Mouse (Mus musculus): ENCODE data around the gene Mob3b. TPM values are rescaled to one million over a fixed set of nuclear protein-coding genes. Genes with fewer than 3 reads are reported as not detected.

The Mob3b gene
- polyA plus RNA-seq, 1 experiment from 2014 or later, result 15.1 TPM

- no peak overlapping the region for H3K9ac ChIP-seq (replicated peaks)
- H3K27ac ChIP-seq, result no peak overlapping the region
- WGBS, result 90% methylated on average over 13 of the region's 13 CpGs
- no peaks in the 10 kb centered on the region for H3K27me3 ChIP-seq
- H3K9me3 ChIP-seq, result no peaks in the 10 kb centered on the region
- H3K4me3 ChIP-seq (replicated peaks), result no peak overlapping the region
- H3K36me3 ChIP-seq, result no peaks in the 10 kb centered on the region
- no peak for ATAC-seq (ENCODE audit: insufficient number of reproducible peaks, insufficient read depth, low FRiP score, low TSS enrichment, low read depth)
- no peak overlapping the region for H3K4me2 ChIP-seq
- peaks cover 3% of the 10 kb centered on the region; the same call in 1 of the 2 replicates for H3K4me1 ChIP-seq (replicated peaks)
Measured at GRCm38 (mm10) chr4:35091157-35091784, 66.0 kb downstream of the Mob3b start.

- no peak overlapping the region for H3K4me2 ChIP-seq
- H3K27me3 ChIP-seq, result no peaks in the 10 kb centered on the region
- peaks cover 9% of the 10 kb centered on the region; the same call in 1 of the 2 replicates for H3K4me1 ChIP-seq (replicated peaks)
- H3K36me3 ChIP-seq, result no peaks in the 10 kb centered on the region
- H3K27ac ChIP-seq, result no peak overlapping the region
- WGBS, result 85% methylated on average over 14 of the region's 14 CpGs
- H3K9ac ChIP-seq (replicated peaks), result no peak overlapping the region
- no peak for ATAC-seq (ENCODE audit: insufficient number of reproducible peaks, insufficient read depth, low FRiP score, low TSS enrichment, low read depth)
- no peak overlapping the region for H3K4me3 ChIP-seq (replicated peaks)
- no peaks in the 10 kb centered on the region for H3K9me3 ChIP-seq
Measured at GRCm38 (mm10) chr4:35089321-35090316, 67.7 kb downstream of the Mob3b start.

DNA sequence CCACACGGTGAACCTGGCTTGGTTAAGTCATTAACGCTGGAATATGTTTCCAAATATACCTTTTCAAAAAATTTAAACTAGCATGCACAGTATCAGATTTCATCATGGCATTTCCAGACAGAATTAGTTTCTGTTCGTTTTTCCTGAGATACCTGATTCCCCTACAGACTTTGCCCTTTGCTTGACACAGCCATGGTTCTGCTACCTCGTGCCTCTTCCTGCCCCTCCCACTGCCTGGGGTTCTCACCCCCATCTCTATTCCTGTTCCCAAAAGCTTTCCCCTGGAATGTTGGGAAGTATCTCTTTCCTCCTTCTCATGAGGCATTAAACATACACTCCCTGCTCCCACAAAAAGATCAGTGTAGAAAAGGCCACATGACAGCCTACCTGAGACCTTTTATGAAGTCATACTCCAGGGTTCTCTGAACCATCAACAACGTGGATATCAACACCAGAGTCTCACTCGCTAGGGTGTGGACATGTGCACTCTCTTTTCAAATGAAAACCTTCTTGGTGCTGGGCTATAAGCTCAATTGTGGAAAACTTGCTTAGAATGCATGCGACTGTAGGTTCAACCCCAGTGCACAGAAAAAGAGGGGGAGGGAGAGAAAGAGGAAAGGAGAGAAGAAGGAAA, 71.1 kb downstream of the Mob3b start:
- peaks cover 9% of the 10 kb centered on the region; the same call in 1 of the 2 replicates for H3K4me1 ChIP-seq (replicated peaks)
- H3K36me3 ChIP-seq, result 0 out of 2 replicates have a peak, but pooled peaks cover 4% of the 10 kb centered on the region
- H3K27me3 ChIP-seq, result no peaks in the 10 kb centered on the region
- 54% methylated on average over 7 of the region's 7 CpGs for WGBS
- no peak overlapping the region for H3K27ac ChIP-seq
- H3K4me3 ChIP-seq (replicated peaks), result no peak overlapping the region
- no peak overlapping the region for H3K9ac ChIP-seq (replicated peaks)
- H3K4me2 ChIP-seq, result no peak overlapping the region
- ATAC-seq (ENCODE audit: insufficient number of reproducible peaks, insufficient read depth, low FRiP score, low TSS enrichment, low read depth), result no peak
- no peaks in the 10 kb centered on the region for H3K9me3 ChIP-seq

DNA sequence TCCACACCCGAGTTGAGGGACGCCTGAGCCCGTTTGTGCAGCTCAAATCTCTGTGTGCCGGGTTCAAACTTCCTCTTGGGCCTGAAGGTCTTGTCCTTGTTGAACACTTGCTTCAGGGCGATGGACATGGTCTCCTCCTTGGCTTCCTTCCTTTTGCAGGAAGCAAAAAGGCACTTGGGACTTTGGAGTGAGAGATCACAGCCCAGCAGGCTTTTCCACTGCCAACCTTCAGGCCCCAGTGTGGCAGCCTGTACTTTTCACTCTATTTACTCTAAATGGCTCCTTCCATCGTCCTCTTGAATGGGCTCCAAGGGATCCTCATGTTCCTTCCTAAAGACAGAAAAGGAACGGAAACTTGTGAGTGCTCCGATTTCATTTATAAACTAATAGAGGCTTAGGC, 73.2 kb downstream of the Mob3b start:
- Histone ChIP-seq H3K9me3 (no peaks in the 10 kb centered on the region), H3K36me3 (0 out of 2 replicates have a peak, but pooled peaks cover 4% of the 10 kb centered on the region), H3K9ac (replicated peaks) (no peak overlapping the region), H3K4me1 (replicated peaks) (peaks cover 9% of the 10 kb centered on the region; the same call in 1 of the 2 replicates), H3K4me2 (no peak overlapping the region), H3K27me3 (no peaks in the 10 kb centered on the region), H3K27ac (no peak overlapping the region), H3K4me3 (replicated peaks) (no peak overlapping the region)
- 90% methylated on average over 8 of the region's 8 CpGs for WGBS
- no peak for ATAC-seq (ENCODE audit: insufficient number of reproducible peaks, insufficient read depth, low FRiP score, low TSS enrichment, low read depth)

DNA sequence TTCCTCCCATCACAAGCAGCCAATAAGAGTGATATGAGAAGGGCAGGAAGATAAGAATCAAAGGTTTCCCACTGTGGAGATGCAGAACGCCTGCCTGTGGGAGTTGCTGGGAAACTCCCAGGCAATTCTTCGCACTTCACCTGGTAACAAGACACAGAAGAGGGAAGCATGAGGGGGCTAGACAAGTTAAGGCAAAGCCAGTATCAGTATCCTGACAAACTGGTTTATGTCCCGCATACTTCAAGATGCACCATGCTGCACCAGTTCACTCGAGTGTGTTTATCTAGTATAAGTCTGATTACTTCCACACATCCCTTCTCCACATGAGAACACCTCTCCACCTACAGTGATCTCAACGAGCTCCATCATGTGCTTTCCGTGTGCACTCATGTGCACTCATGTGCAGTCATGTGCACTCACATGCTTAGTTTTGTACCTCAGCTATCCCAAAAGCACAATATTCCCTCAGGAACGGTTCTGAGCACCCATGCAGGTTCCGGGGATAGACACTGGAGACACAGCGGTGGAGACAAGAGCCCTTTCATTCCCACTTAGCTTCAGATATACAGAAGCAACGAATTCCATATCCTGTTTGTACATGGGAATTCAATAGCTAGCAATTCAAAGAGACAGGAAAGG, 74.7 kb downstream of the Mob3b start:
- 84% methylated on average over 10 of the region's 10 CpGs for WGBS
- H3K4me2 ChIP-seq, result no peak overlapping the region
- no peak overlapping the region for H3K27ac ChIP-seq
- H3K36me3 ChIP-seq, result 0 out of 2 replicates have a peak, but pooled peaks cover 4% of the 10 kb centered on the region
- H3K9ac ChIP-seq (replicated peaks), result no peak overlapping the region
- H3K27me3 ChIP-seq, result no peaks in the 10 kb centered on the region
- ATAC-seq (ENCODE audit: insufficient number of reproducible peaks, insufficient read depth, low FRiP score, low TSS enrichment, low read depth), result no peak
- H3K4me3 ChIP-seq (replicated peaks), result no peak overlapping the region
- peaks cover 9% of the 10 kb centered on the region; the same call in 1 of the 2 replicates for H3K4me1 ChIP-seq (replicated peaks)
- H3K9me3 ChIP-seq, result no peaks in the 10 kb centered on the region

- no peak overlapping the region for H3K4me2 ChIP-seq
- no peaks in the 10 kb centered on the region for H3K9me3 ChIP-seq
- H3K36me3 ChIP-seq, result 0 out of 2 replicates have a peak, but pooled peaks cover 4% of the 10 kb centered on the region
- WGBS, result 83% methylated on average over 6 of the region's 6 CpGs
- no peak overlapping the region for H3K9ac ChIP-seq (replicated peaks)
- no peaks in the 10 kb centered on the region for H3K4me1 ChIP-seq (replicated peaks)
- H3K27ac ChIP-seq, result no peak overlapping the region
- H3K27me3 ChIP-seq, result no peaks in the 10 kb centered on the region
- H3K4me3 ChIP-seq (replicated peaks), result no peak overlapping the region
- no peak for ATAC-seq (ENCODE audit: insufficient number of reproducible peaks, insufficient read depth, low FRiP score, low TSS enrichment, low read depth)
Measured at GRCm38 (mm10) chr4:35080285-35080684, 77.0 kb downstream of the Mob3b start.

DNA sequence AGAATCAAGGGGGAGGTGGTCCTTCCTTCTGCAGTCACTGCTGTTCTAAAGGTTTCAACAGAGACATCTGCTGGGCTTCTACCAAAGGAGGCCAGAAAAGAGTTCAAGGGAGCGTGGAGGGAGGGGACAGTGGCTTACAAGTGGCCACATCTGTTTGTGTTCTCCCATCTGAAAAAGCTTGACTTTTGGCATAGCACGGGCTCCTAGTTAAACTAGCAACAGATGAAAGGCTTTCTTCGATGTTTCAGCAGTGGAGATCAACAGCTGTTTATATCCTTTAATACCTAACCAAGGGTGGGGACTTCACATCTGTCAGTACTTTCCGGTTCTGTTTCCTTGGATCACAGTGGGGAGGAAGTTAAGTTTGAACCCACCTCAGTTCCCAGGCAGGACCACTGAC, 88.5 kb downstream of the Mob3b start:
- Histone ChIP-seq H3K4me2 (no peak overlapping the region), H3K4me1 (replicated peaks) (peaks cover 22% of the 10 kb centered on the region), H3K27me3 (no peaks in the 10 kb centered on the region), H3K4me3 (replicated peaks) (no peak overlapping the region), H3K9ac (replicated peaks) (no peak overlapping the region), H3K27ac (peak overlapping the region; percentile 35; the same call in 1 of the 2 replicates), H3K9me3 (no peaks in the 10 kb centered on the region), H3K36me3 (no peaks in the 10 kb centered on the region)
- ATAC-seq (ENCODE audit: insufficient number of reproducible peaks, insufficient read depth, low FRiP score, low TSS enrichment, low read depth), result no peak
- 20% methylated on average over 4 of the region's 4 CpGs for WGBS

DNA sequence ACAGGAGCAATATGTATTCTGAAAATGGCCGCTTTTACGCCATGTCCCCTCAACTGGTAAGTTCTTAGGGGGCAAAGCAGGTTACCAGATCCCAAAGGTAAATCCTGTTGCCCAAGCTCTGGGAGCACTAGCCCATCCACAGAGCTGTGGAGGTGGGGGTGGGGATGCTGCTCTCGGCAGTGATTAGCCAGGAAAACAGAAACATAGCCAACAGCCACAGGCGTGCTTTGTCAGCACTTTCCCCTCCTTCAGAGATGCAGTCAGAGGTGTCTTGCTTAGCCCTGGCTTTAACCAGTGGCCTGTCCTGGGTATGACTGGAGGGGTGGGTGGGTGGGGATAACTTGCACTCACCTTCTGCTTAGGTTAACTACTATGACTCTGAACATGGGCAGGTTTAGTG, 91.1 kb downstream of the Mob3b start:
- no peaks in the 10 kb centered on the region for H3K27me3 ChIP-seq
- H3K27ac ChIP-seq, result no peak overlapping the region
- no peak overlapping the region for H3K9ac ChIP-seq (replicated peaks)
- H3K4me1 ChIP-seq (replicated peaks), result peaks cover 26% of the 10 kb centered on the region
- no peak overlapping the region for H3K4me2 ChIP-seq
- ATAC-seq (ENCODE audit: insufficient number of reproducible peaks, insufficient read depth, low FRiP score, low TSS enrichment, low read depth), result no peak
- H3K36me3 ChIP-seq, result no peaks in the 10 kb centered on the region
- H3K4me3 ChIP-seq (replicated peaks), result no peak overlapping the region
- no peaks in the 10 kb centered on the region for H3K9me3 ChIP-seq
- WGBS, result 58% methylated on average over 4 of the region's 4 CpGs

GRCm38 (mm10) chr4:35065075-35065838, 92.0 kb downstream of the Mob3b start:
- peaks cover 26% of the 10 kb centered on the region for H3K4me1 ChIP-seq (replicated peaks)
- 23% methylated on average over 15 of the region's 15 CpGs for WGBS

GRCm38 (mm10) chr4:35063146-35063719, 94.1 kb downstream of the Mob3b start:
- Histone ChIP-seq H3K27ac (no peak overlapping the region), H3K27me3 (no peaks in the 10 kb centered on the region), H3K4me2 (no peak overlapping the region), H3K9ac (replicated peaks) (no peak overlapping the region), H3K4me1 (replicated peaks) (peaks cover 26% of the 10 kb centered on the region), H3K4me3 (replicated peaks) (no peak overlapping the region), H3K36me3 (no peaks in the 10 kb centered on the region), H3K9me3 (no peaks in the 10 kb centered on the region)
- ATAC-seq (ENCODE audit: insufficient number of reproducible peaks, insufficient read depth, low FRiP score, low TSS enrichment, low read depth), result no peak
- WGBS, result 66% methylated on average over 7 of the region's 7 CpGs

More at GRCm38 (mm10) chr4:35065075-35065838, 92.0 kb downstream of the Mob3b start:
- Histone ChIP-seq H3K27me3 (no peaks in the 10 kb centered on the region), H3K27ac (peak overlapping the region; percentile 41), H3K36me3 (no peaks in the 10 kb centered on the region), H3K9me3 (no peaks in the 10 kb centered on the region), H3K4me2 (peak overlapping the region; percentile 13; the same call in 1 of the 2 replicates), H3K9ac (replicated peaks) (no peak overlapping the region), H3K4me3 (replicated peaks) (no peak overlapping the region)
- peak; percentile 71 for ATAC-seq (ENCODE audit: insufficient number of reproducible peaks, insufficient read depth, low FRiP score, low TSS enrichment, low read depth)

Measured in limb, embryonic 12.5 days (tissue).